Mouse (Mus musculus): Measurements from ENCODE around the gene Plet1.

DNA sequence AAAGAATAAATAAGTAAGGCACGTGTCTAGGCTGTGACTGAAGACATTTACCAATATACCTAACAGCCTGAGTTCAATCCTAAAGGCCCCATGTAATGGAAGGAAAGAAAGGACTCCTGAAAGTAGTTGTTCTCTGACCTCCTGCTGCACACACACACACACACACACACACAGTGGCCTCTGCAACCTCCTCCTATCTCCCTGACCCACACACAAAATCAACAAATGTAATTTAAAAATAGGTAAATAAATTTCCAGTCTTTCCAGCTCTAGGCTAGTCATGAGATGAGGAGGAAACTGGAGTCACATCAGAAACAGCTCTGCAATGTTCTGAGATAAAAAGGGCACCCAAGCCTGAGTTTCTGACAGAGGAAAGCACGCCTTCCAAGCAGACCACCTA lies 548 bp upstream of the Plet1 start:
- no peak for TF ChIP-seq POLR2A (IDR thresholded peaks at IDR 0.05; ENCODE audit: low read depth, low read length)
- TF ChIP-seq CTCF (conservative IDR thresholded peaks at IDR 0.05; ENCODE audit: insufficient read depth, insufficient read length, low read depth, low read length) = no peak
